Mouse (Mus musculus) embryonic facial prominence, embryonic 12.5 days (tissue): Measurements from ENCODE around the gene Neurog3. TPM values are rescaled to one million over a fixed set of nuclear protein-coding genes. Genes with fewer than 3 reads are reported as not detected.

Source experiments
- ATAC-seq: fragments of 200-750 bp; cut with Nextera tagmentation; 2 replicates; pipeline ENCODE4 v1.8.0; 2017; ENCODE audit not compliant: insufficient number of reproducible peaks, insufficient read depth, low FRiP score, low TSS enrichment
- H3K27ac ChIP-seq: fragments of 300-500 bp; sonication (generic); 2 replicates; pipeline ENCODE4 v1.5.1; 2016; ENCODE audit warnings: mild to moderate bottlenecking
- H3K27me3 ChIP-seq: fragments of 300-500 bp; sonication (generic); 2 replicates; pipeline ENCODE4 v1.6.1; 2016; ENCODE audit warnings: mild to moderate bottlenecking, moderate library complexity
- H3K36me3 ChIP-seq: fragments of 300-500 bp; sonication (generic); 2 replicates; pipeline ENCODE4 v1.6.1; 2016; ENCODE audit warnings: mild to moderate bottlenecking
- H3K4me1 ChIP-seq: fragments of 300-500 bp; sonication (generic); 2 replicates; pipeline ENCODE4 v1.6.1; 2016
- H3K4me2 ChIP-seq: fragments of 300-500 bp; sonication (generic); replicated peaks from 2 replicates; pipeline ENCODE4 v1.6.1; 2016; ENCODE audit warnings: mild to moderate bottlenecking, moderate library complexity
- H3K4me3 ChIP-seq: fragments of 300-500 bp; sonication (generic); 2 replicates; pipeline ENCODE4 v1.5.1; 2016; ENCODE audit warnings: mild to moderate bottlenecking
- H3K9ac ChIP-seq: fragments of 300-500 bp; sonication (generic); 2 replicates; pipeline ENCODE4 v1.6.1; 2016; ENCODE audit warnings: mild to moderate bottlenecking, moderate library complexity
- H3K9me3 ChIP-seq: fragments of 300-500 bp; sonication (generic); 2 replicates; pipeline ENCODE4 v1.6.1; 2016; ENCODE audit warnings: mild to moderate bottlenecking, moderate library complexity
- WGBS: fragments of 180-500 bp; shearing (Covaris S2); methylation state at CpG from one replicate; pipeline ENCODE4 v1.1.7; 2016; 5-methylcytosine and 5-hydroxymethylcytosine counted together
- polyA plus RNA-seq: library from polyadenylated mRNA; unstranded; fragments of >200 nt; fragmentation: Nextera tagmentation; extraction: Ambion mirVana; gene quantifications from 2 replicates; pipeline ENCODE4 v1.2.1, GENCODE M21; 2016

Neurog3 gene
- polyA plus RNA-seq, 1 experiment from 2014 or later = 0.24 TPM

GRCm38 (mm10) chr10:62145957-62146356 is 13.1 kb downstream of the Neurog3 start:
- Histone ChIP-seq H3K27ac (no peak overlapping the region), H3K9me3 (no peaks in the 10 kb centered on the region), H3K9ac (no peak overlapping the region), H3K36me3 (no peaks in the 10 kb centered on the region), H3K4me3 (no peak overlapping the region), H3K4me2 (no peak overlapping the region), H3K4me1 (no peaks in the 10 kb centered on the region), H3K27me3 (peaks cover 17% of the 10 kb centered on the region)
- 65% methylated on average over 5 of the region's 5 CpGs for whole genome bisulfite sequencing
- no peak for ATAC-seq

GRCm38 (mm10) chr10:62147466-62148248 is 14.8 kb downstream of the Neurog3 start:
- Histone ChIP-seq H3K9ac (no peak overlapping the region), H3K36me3 (no peaks in the 10 kb centered on the region), H3K4me3 (no peak overlapping the region), H3K4me1 (no peaks in the 10 kb centered on the region), H3K9me3 (no peaks in the 10 kb centered on the region), H3K27me3 (peaks cover 17% of the 10 kb centered on the region), H3K4me2 (no peak overlapping the region), H3K27ac (no peak overlapping the region)
- ATAC-seq = no peak
- WGBS = 50% methylated on average over 12 of the region's 12 CpGs

- ATAC-seq = no peak
- no peak overlapping the region for H3K27ac ChIP-seq
- H3K4me3 ChIP-seq = no peak overlapping the region
- peaks cover 17% of the 10 kb centered on the region for H3K27me3 ChIP-seq
- no peaks in the 10 kb centered on the region for H3K4me1 ChIP-seq
- 49% methylated on average over 7 of the region's 7 CpGs for WGBS
- H3K4me2 ChIP-seq = no peak overlapping the region
- no peaks in the 10 kb centered on the region for H3K36me3 ChIP-seq
- H3K9me3 ChIP-seq = 0 out of 2 replicates have a peak, but pooled peaks cover 4% of the 10 kb centered on the region
- no peak overlapping the region for H3K9ac ChIP-seq
These were observed 17.0 kb downstream of the Neurog3 start for GRCm38 (mm10) chr10:62149929-62150328.

GRCm38 (mm10) chr10:62162410-62162809 is 29.5 kb downstream of the Neurog3 start:
- H3K4me3 ChIP-seq = no peak overlapping the region
- no peak for ATAC-seq
- no peaks in the 10 kb centered on the region for H3K9me3 ChIP-seq
- H3K27ac ChIP-seq = no peak overlapping the region
- 38% methylated on average over 10 of the region's 10 CpGs for WGBS
- no peak overlapping the region for H3K9ac ChIP-seq
- no peaks in the 10 kb centered on the region for H3K36me3 ChIP-seq
- H3K4me1 ChIP-seq = no peaks in the 10 kb centered on the region
- no peak overlapping the region for H3K4me2 ChIP-seq
- no peaks in the 10 kb centered on the region for H3K27me3 ChIP-seq

GRCm38 (mm10) chr10:62172841-62173553 is 40.1 kb downstream of the Neurog3 start:
- Histone ChIP-seq H3K27ac (no peak overlapping the region), H3K36me3 (no peaks in the 10 kb centered on the region), H3K9ac (0 out of 2 replicates have a peak overlapping the region, but pooled peaks have one; percentile 21), H3K27me3 (no peaks in the 10 kb centered on the region), H3K4me1 (peaks cover 14% of the 10 kb centered on the region), H3K4me2 (no peak overlapping the region; the same call in 1 of the 2 replicates), H3K9me3 (no peaks in the 10 kb centered on the region), H3K4me3 (no peak overlapping the region)
- peak; percentile 47; the same call in 1 of the 2 replicates for ATAC-seq
- WGBS = 4% methylated on average over 9 of the region's 9 CpGs

GRCm38 (mm10) chr10:62173941-62174448 is 41.1 kb downstream of the Neurog3 start:
- Histone ChIP-seq H3K36me3 (no peaks in the 10 kb centered on the region), H3K4me2 (no peak overlapping the region), H3K4me3 (no peak overlapping the region), H3K27ac (no peak overlapping the region), H3K4me1 (peaks cover 14% of the 10 kb centered on the region), H3K27me3 (no peaks in the 10 kb centered on the region), H3K9me3 (no peaks in the 10 kb centered on the region), H3K9ac (no peak overlapping the region)
- WGBS = 15% methylated on average over 9 of the region's 9 CpGs
- ATAC-seq = no peak

GRCm38 (mm10) chr10:62174533-62175313 is 41.8 kb downstream of the Neurog3 start:
- Histone ChIP-seq H3K27ac (no peak overlapping the region), H3K4me1 (peaks cover 14% of the 10 kb centered on the region), H3K4me2 (no peak overlapping the region), H3K4me3 (no peak overlapping the region), H3K9me3 (no peaks in the 10 kb centered on the region), H3K9ac (no peak overlapping the region), H3K36me3 (no peaks in the 10 kb centered on the region), H3K27me3 (no peaks in the 10 kb centered on the region)
- ATAC-seq = no peak
- 39% methylated on average over 15 of the region's 15 CpGs for WGBS

GRCm38 (mm10) chr10:62179944-62180343 is 47.1 kb downstream of the Neurog3 start:
- H3K9me3 ChIP-seq = no peaks in the 10 kb centered on the region
- ATAC-seq = no peak
- H3K36me3 ChIP-seq = no peaks in the 10 kb centered on the region
- no peak overlapping the region for H3K4me3 ChIP-seq
- no peak overlapping the region for H3K27ac ChIP-seq
- no peaks in the 10 kb centered on the region for H3K27me3 ChIP-seq
- H3K4me2 ChIP-seq = no peak overlapping the region
- WGBS = 92% methylated on average over 3 of the region's 3 CpGs
- H3K4me1 ChIP-seq = no peaks in the 10 kb centered on the region
- no peak overlapping the region for H3K9ac ChIP-seq

GRCm38 (mm10) chr10:62181701-62182100 is 48.8 kb downstream of the Neurog3 start:
- no peak overlapping the region for H3K4me3 ChIP-seq
- H3K9ac ChIP-seq = no peak overlapping the region
- H3K36me3 ChIP-seq = no peaks in the 10 kb centered on the region
- no peak overlapping the region for H3K4me2 ChIP-seq
- 44% methylated on average over 3 of the region's 3 CpGs for WGBS
- no peaks in the 10 kb centered on the region for H3K27me3 ChIP-seq
- H3K4me1 ChIP-seq = no peaks in the 10 kb centered on the region
- no peak overlapping the region for H3K27ac ChIP-seq
- H3K9me3 ChIP-seq = no peaks in the 10 kb centered on the region
- no peak for ATAC-seq

- Histone ChIP-seq H3K36me3 (no peaks in the 10 kb centered on the region), H3K4me2 (no peak overlapping the region), H3K27me3 (no peaks in the 10 kb centered on the region), H3K4me3 (no peak overlapping the region), H3K9ac (no peak overlapping the region), H3K9me3 (no peaks in the 10 kb centered on the region), H3K27ac (no peak overlapping the region), H3K4me1 (no peaks in the 10 kb centered on the region)
- 64% methylated on average over 6 of the region's 6 CpGs for WGBS
- ATAC-seq = no peak
These were observed 49.7 kb downstream of the Neurog3 start for GRCm38 (mm10) chr10:62182471-62183014.

- Histone ChIP-seq H3K4me3 (no peak overlapping the region), H3K9ac (no peak overlapping the region), H3K27ac (no peak overlapping the region), H3K9me3 (no peaks in the 10 kb centered on the region), H3K36me3 (no peaks in the 10 kb centered on the region), H3K4me1 (no peaks in the 10 kb centered on the region), H3K4me2 (no peak overlapping the region), H3K27me3 (no peaks in the 10 kb centered on the region)
- WGBS = under 1% methylated on average over 10 of the region's 10 CpGs
- no peak for ATAC-seq
These were observed 50.2 kb downstream of the Neurog3 start for GRCm38 (mm10) chr10:62183053-62183452.
